Mouse (Mus musculus) adrenal gland, postnatal 36 days (tissue): ENCODE measurements around the gene Cops6. TPM values are rescaled to one million over a fixed set of nuclear protein-coding genes. Genes with fewer than 3 reads are reported as not detected.

Experiments
- DNase-seq, 2 experiments: peaks; one replicate each; pipeline ENCODE4 v3.0.0; 2021; ENCODE audit warnings: mixed read lengths in 1 of 2
- long read RNA-seq, 2 experiments: library from polyadenylated mRNA; stranded (forward); transcript quantifications; one replicate each; pipeline ENCODE4 v2.0.0; 2021; ENCODE audit warnings: borderline sequencing depth in 2 of 2
- total RNA-seq, 2 experiments: library from RNA; stranded (reverse); gene quantifications; 2 replicates each; pipeline ENCODE4 v1.2.3; 2021

Cops6 gene
- 100 to 1,000 TPM; 143 to 152 TPM for total RNA-seq
- long read RNA-seq, experiment 1, transcript Cops6-201 (10 exons, 1,787 nt): major isoform, 308 of 332 reads
- long read RNA-seq, experiment 1, partial matches to known transcripts: 8 of 332 reads
- long read RNA-seq, experiment 1, other reads (novel, unspliced or antisense): 12 of 332 reads
- long read RNA-seq, experiment 2, transcript Cops6-201 (10 exons, 1,787 nt): major isoform, 111 of 123 reads
- long read RNA-seq, experiment 2, partial matches to known transcripts: 6 of 123 reads
- long read RNA-seq, experiment 2, other reads (novel, unspliced or antisense): 6 of 123 reads

- DNase-seq: peak; percentile 97
These were observed at the start of gene Cops6 for GRCm38 (mm10) chr5:138160842-138161665. TSS of gene Cops6 (plus strand) at chr5:138161071.

GRCm38 (mm10) chr5:138116255-138117198 lies 44.3 kb upstream of the Cops6 start, which contains the start of gene Zscan21:
TSS of gene Zscan21 (plus strand) at chr5:138116903.
- peak; percentile 95 to 96 for DNase-seq

- DNase-seq: no peak
These were observed 43.5 kb upstream of the Cops6 start for GRCm38 (mm10) chr5:138117199-138118015.

GRCm38 (mm10) chr5:138118041-138118440 lies 42.8 kb upstream of the Cops6 start:
- no peak for DNase-seq

GRCm38 (mm10) chr5:138132425-138133064 lies 28.3 kb upstream of the Cops6 start:
- DNase-seq: no peak

- DNase-seq: no peak
These were observed 23.6 kb upstream of the Cops6 start for GRCm38 (mm10) chr5:138137257-138137656.

GRCm38 (mm10) chr5:138137935-138138549 lies 22.8 kb upstream of the Cops6 start:
- peak in 1 of 2 experiments; percentile 46 for DNase-seq

- no peak for DNase-seq
These were observed 22.3 kb upstream of the Cops6 start for GRCm38 (mm10) chr5:138138585-138138984.

- DNase-seq: no peak
These were observed 6.5 kb upstream of the Cops6 start for GRCm38 (mm10) chr5:138154390-138154789.

- peak; percentile 87 to 90 for DNase-seq
These were observed 5.4 kb upstream of the Cops6 start, which contains the start of gene Zfp113 for GRCm38 (mm10) chr5:138155443-138155976. TSS of gene Zfp113 (minus strand) at chr5:138155744.

GRCm38 (mm10) chr5:138160224-138160762 lies 578 bp upstream of the Cops6 start:
- no peak for DNase-seq

GRCm38 (mm10) chr5:138163046-138163445 lies 2.2 kb downstream of the Cops6 start:
- DNase-seq: no peak

- no peak for DNase-seq
These were observed 2.7 kb downstream of the Cops6 start for GRCm38 (mm10) chr5:138163610-138164009.

- DNase-seq: no peak
These were observed 4.7 kb downstream of the Cops6 start for GRCm38 (mm10) chr5:138165594-138165993.

- DNase-seq: peak; percentile 97
These were observed 10.2 kb downstream of the Cops6 start for GRCm38 (mm10) chr5:138170936-138171561.

GRCm38 (mm10) chr5:138171695-138172491 lies 11.0 kb downstream of the Cops6 start, which contains the start of the genes Ap4m1 and Mcm7:
TSS of gene Ap4m1 (plus strand) at chr5:138172002.
TSS of gene Mcm7 (minus strand) at chr5:138172422.
- DNase-seq: peak; percentile 96 to 98

GRCm38 (mm10) chr5:138173217-138173616 lies 12.3 kb downstream of the Cops6 start:
- no peak for DNase-seq
